In the genomic region with DNA sequence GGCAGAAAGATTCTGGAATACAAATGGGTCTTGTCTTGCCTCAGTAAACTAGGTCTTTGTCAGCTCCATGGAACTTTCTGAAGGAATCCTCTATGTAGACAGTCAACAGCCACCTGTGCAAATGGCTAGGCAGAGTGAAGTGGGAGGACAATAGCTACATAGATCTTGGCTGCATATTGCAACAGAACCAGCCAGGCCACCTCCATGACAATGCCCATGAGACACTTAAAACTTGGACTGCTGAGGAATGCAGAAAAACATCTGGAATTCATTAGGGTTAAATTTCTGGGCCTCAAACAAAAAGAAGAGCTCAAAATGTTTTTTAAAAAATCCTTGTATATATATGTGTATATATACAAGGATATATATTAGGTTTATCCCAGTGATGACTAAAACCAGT, we compare ENCODE assay signal across 18 mouse cellular contexts. TPM values are rescaled to one million over a fixed set of nuclear protein-coding genes. Genes with fewer than 3 reads are reported as not detected.
"Had no signal": no experiment of that assay in that cellular context is flagged by ENCODE, and none has a peak within 500 bp of the region (broad histone marks: within the 10 kb centered on the region; RNA-seq: fewer than 3 reads in every experiment).

No protein-coding gene starts in this region.

- H3K27me3 ChIP-seq: lung, embryonic 15.5 days had no signal

- H3K27ac ChIP-seq: kidney, postnatal 0 days; lung, embryonic 15.5 days; macrophage; midbrain, embryonic 12.5 days; stomach, postnatal 0 days had no signal

- H3K4me1 ChIP-seq: lung, embryonic 15.5 days; megakaryocyte, embryonic 14.5 days had no signal

- DNase-seq: kidney, adult 8-10 months; kidney, postnatal 36 days; lung, postnatal 14 days; right cerebral cortex, postnatal 14 days had no signal

- H3K9me3 ChIP-seq: lung, embryonic 15.5 days; midbrain, embryonic 12.5 days had no signal

- H3K4me3 ChIP-seq: lung, embryonic 15.5 days; megakaryocyte, embryonic 14.5 days; midbrain, embryonic 12.5 days had no signal

- H3K9ac ChIP-seq: lung, embryonic 15.5 days; midbrain, embryonic 12.5 days had no signal

- H3K4me2 ChIP-seq: liver, embryonic 11.5 days; lung, embryonic 15.5 days; midbrain, embryonic 12.5 days had no signal

- H3K36me3 ChIP-seq: lung, embryonic 15.5 days; midbrain, embryonic 12.5 days had no signal

RNA-seq across cellular contexts. Expression of a gene that starts 50.4 kb away (rescaled TPM):
- total RNA-seq: layer of hippocampus, adult 18-20 months had no signal
- polyA plus RNA-seq: liver, embryonic 11.5 days had no signal

RNA-seq across cellular contexts. Expression of a gene that starts 54.6 kb away (rescaled TPM):
- total RNA-seq: layer of hippocampus, adult 18-20 months; layer of hippocampus, postnatal 10 days; left cerebral cortex, postnatal 10 days had no signal
- polyA plus RNA-seq: macrophage had no signal

RNA-seq across cellular contexts. Expression of a gene that starts 58.1 kb away (rescaled TPM):
- total RNA-seq: layer of hippocampus, adult 18-20 months; layer of hippocampus, postnatal 10 days; left cerebral cortex, postnatal 10 days; left cerebral cortex, postnatal 4 days; midbrain, postnatal 0 days had no signal
- polyA plus RNA-seq: liver, embryonic 11.5 days; liver, embryonic 16.5 days; macrophage; midbrain, embryonic 12.5 days; neural tube, embryonic 14.5 days; stomach, postnatal 0 days had no signal
